Mouse (Mus musculus) heart, postnatal 0 days (tissue): ENCODE measurements at regions not wholly inside any gene's neighbourhood (a gene's known extent, or its start where the extent isn't known, plus 50 kb on each side); places are given as distances from the start of the nearest gene placed in this dataset.

Source experiments
- CTCF ChIP-seq: IDR thresholded peaks from 2 replicates; pipeline ENCODE4 v1.5.1; 2016; ENCODE audit warnings: antibody characterized with exemption, control low read depth, low read depth
- EP300 ChIP-seq: IDR thresholded peaks from 2 replicates; pipeline ENCODE4 v1.6.1; 2016; ENCODE audit warnings: antibody characterized with exemption, low read depth

DNA sequence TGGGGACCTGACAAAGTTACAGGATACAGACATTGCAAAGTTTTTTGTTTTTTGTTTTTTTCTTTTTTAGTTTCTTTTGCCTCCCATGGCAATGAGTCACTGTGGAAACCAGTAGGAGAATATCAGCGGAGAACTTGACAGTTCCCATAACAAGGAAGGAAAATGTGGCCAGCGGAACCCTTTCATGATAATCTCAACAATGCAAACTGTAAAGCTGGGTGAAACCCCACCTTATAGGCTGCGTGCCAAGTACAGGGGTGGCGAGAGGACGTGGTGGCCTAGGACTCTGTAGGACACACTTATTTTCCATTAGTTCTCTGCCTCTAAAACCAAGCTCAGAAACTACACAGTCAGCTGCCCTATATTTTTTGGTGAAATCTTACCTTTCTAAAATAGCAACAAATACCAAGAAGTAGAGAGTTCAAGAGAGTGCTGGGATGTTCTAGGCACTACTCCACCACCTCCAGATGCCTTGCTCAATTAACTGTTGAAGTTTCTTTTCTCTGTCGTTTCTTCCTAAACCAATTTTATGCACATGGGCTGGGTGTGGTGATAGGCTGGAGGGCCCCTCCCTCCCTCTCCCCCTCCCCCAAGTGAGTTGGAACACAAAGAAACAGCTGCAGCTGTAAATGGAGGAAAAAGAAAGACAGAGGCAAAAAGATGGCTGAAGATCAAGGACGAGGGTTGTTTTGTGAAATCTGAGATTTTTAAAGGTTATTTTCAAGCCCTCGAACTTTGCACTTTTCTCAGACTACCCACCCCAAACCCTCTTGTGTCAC is 201.0 kb upstream of the Kbtbd8 start:
- no peak for TF ChIP-seq CTCF
- TF ChIP-seq EP300, result no peak
